ENCODE assay signal across 22 mouse cellular contexts in the genomic region with DNA sequence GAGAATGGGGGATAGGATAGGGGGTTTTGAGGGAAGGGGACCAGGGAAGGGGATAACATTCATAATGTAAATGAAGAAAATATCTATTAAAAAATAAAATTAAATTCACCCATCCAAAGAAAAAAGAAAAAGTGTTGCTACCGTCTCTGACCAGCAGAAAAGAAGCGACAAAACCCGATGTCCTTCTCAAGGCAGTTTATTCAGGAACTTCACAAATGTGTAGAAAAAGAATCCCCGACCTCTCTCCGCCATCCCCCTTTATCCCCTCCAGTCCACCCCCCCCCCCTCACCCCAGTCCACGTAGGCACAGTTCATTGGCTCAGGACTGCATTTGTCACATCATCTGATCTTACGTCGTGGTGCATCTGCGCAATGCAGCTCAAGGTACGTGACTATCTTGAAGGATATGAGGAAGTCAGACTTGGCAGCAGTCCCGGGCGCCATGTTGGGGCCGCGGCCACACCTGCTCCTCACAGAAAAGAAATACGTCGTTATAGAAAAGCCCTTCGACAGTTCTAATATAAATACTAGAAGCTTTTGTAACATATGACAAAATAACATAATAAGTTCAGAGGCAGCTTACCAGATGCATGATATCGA.
"Had no signal": no experiment of that assay in that cellular context is flagged by ENCODE, and none has a peak within 500 bp of the region (broad histone marks: within the 10 kb centered on the region; RNA-seq: fewer than 3 reads in every experiment).

No protein-coding gene starts in this region.

- ATAC-seq: liver, postnatal 0 days; lung, postnatal 0 days; midbrain, embryonic 13.5 days; midbrain, embryonic 15.5 days had no signal

- H3K4me2 ChIP-seq: liver, embryonic 13.5 days; liver, embryonic 15.5 days; lung, embryonic 15.5 days; midbrain, embryonic 11.5 days; midbrain, embryonic 13.5 days; midbrain, embryonic 15.5 days; neural tube, embryonic 13.5 days; neural tube, embryonic 15.5 days had no signal

- H3K27ac ChIP-seq: liver, embryonic 13.5 days; liver, embryonic 15.5 days; lung, embryonic 15.5 days; macrophage; midbrain, embryonic 13.5 days; midbrain, embryonic 15.5 days; neural tube, embryonic 13.5 days; neural tube, embryonic 15.5 days had no signal

- H3K27me3 ChIP-seq: liver, embryonic 13.5 days; liver, embryonic 15.5 days; lung, embryonic 15.5 days; megakaryocyte, embryonic 14.5 days; midbrain, embryonic 13.5 days; midbrain, embryonic 15.5 days; neural tube, embryonic 13.5 days; neural tube, embryonic 15.5 days had no signal

- H3K36me3 ChIP-seq: liver, embryonic 13.5 days; liver, embryonic 15.5 days; lung, embryonic 15.5 days; midbrain, embryonic 13.5 days; midbrain, embryonic 15.5 days; neural tube, embryonic 13.5 days; neural tube, embryonic 15.5 days had no signal

- H3K4me1 ChIP-seq: liver, embryonic 13.5 days; liver, embryonic 15.5 days; lung, embryonic 15.5 days; megakaryocyte, embryonic 14.5 days had no signal

- H3K4me3 ChIP-seq: liver, embryonic 13.5 days; liver, embryonic 15.5 days; lung, embryonic 15.5 days; megakaryocyte, embryonic 14.5 days; midbrain, embryonic 13.5 days; midbrain, embryonic 15.5 days; myocyte; neural tube, embryonic 13.5 days; neural tube, embryonic 15.5 days had no signal

- H3K9me3 ChIP-seq: liver, embryonic 13.5 days; liver, embryonic 15.5 days; lung, embryonic 15.5 days; midbrain, embryonic 13.5 days; midbrain, embryonic 15.5 days; neural tube, embryonic 13.5 days; neural tube, embryonic 15.5 days had no signal

- H3K9ac ChIP-seq: liver, embryonic 13.5 days; liver, embryonic 15.5 days; liver, postnatal 0 days; lung, embryonic 15.5 days; midbrain, embryonic 13.5 days; midbrain, embryonic 15.5 days; neural tube, embryonic 13.5 days; neural tube, embryonic 15.5 days had no signal

- DNase-seq: liver, embryonic 13.5 days; liver, postnatal 0 days; lung, adult 2 months; lung, postnatal 14 days; lung, postnatal 36 days; right cerebral cortex, postnatal 14 days; right cerebral cortex, postnatal 4 days; spleen, adult 18-20 months; thymus, adult 2 months; thymus, postnatal 25 days; thymus, postnatal 4 days had no signal
